Mouse (Mus musculus): ENCODE data around the gene Mfsd1. TPM values are rescaled to one million over a fixed set of nuclear protein-coding genes. Genes with fewer than 3 reads are reported as not detected.

The Mfsd1 gene
- 56.3 and 61.1 TPM in 2 replicates for polyA plus RNA-seq (2014; fragmentation: Nextera tagmentation; extraction: Ambion mirVana)

DNA sequence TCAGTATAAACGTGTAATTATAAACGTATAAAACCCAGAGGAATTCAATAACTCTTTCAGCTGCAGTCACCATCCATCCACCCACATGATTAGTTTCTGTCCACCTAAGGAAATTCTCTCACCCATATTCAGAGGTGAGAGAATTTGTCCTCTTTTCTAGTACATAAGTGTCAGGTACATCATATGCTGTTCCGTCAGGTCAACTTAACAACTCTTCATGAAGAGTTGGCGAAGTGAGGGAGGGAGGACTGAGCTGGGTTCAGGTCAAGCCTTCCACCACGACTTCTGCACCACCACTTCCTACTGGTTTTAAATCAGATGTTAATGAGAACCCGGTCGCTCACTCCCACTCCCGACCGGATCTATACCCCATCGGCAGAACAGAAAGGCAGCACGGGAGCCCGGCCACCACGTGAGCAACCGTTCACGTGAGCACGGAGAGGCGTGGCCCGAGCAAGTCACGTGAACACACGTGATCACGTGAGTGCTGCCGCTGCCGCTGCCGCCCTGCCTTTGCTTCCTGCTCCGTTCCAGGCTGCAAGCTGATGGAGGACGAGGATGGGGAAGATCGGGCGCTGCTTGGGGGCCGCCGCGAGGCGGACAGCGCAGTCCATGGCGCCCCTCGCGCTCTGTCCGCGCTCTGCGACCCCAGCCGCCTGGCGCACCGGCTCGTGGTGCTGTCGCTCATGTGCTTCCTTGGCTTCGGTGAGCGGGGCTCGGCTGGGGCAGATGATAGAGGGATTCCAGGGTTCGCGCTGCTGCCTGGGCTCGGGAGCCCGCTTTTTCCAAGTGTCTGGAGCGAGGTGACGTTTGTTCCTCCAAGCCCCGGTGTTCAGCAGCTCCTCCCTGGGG, at the start of gene Mfsd1:
Gene Mfsd1 (plus strand): TSS at position 469 of the 852 bp plus-strand sequence.
- DNase-seq (ENCODE audit: low spot score) (peak; percentile 98), ATAC-seq (replicated peaks; ENCODE audit: low FRiP score) (peak; percentile 93)
- Histone ChIP-seq H3K9me3 (ENCODE audit: control insufficient read depth, low read length) (no peaks in the 10 kb centered on the region), H3K9ac (ENCODE audit: low read length) (peak within 1 kb of the TSS; percentile 78), H3K36me3 (ENCODE audit: control insufficient read depth, insufficient read depth, low read length) (no peaks in the 10 kb centered on the region; the same call in 1 of the 2 replicates), H3K4me3 (ENCODE audit: low read depth, low read length) (peak within 1 kb of the TSS; percentile 79), H3K4me2 (ENCODE audit: low read depth, low read length, severe bottlenecking) (peak within 1 kb of the TSS; percentile 86), H3K27me3 (ENCODE audit: control insufficient read depth, insufficient read depth, low read length) (no peaks in the 10 kb centered on the region), H3K4me1 (replicated peaks; ENCODE audit: control insufficient read depth, insufficient read depth, low read length) (0 out of 2 replicates have a peak, but pooled peaks cover 2% of the 10 kb centered on the region), H3K27ac (ENCODE audit: low read depth, low read length) (no peak within 1 kb of the TSS)
- WGBS: 3% methylated on average over 54 of the region's 54 CpGs

DNA sequence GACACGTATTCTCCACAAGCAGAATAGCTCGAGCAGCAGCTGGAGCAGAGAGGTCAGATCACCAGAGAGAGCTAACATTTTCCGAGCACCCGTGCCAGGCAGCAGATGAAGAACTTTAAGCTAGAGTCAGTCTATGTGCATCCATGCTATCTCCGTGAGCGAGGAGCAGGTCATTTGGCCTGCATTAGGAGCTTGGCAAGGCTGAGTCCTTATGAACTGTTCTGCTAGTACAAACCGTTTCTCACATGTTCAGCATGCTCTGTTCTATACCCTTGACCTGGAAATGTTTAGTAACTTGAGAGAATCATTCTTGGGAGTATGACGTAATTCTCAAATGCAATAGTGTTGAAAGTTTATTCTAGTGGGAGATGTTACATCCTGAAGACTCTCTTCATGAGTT, 38.9 kb upstream of the Mfsd1 start:
- WGBS: 86% methylated on average over 8 of the region's 8 CpGs
- ATAC-seq (replicated peaks; ENCODE audit: low FRiP score): no peak
- no peaks in the 10 kb centered on the region for H3K4me1 ChIP-seq (replicated peaks; ENCODE audit: control insufficient read depth, insufficient read depth, low read length)
- H3K36me3 ChIP-seq (ENCODE audit: control insufficient read depth, insufficient read depth, low read length): no peaks in the 10 kb centered on the region
- H3K9me3 ChIP-seq (ENCODE audit: control insufficient read depth, low read length): no peaks in the 10 kb centered on the region
- H3K27me3 ChIP-seq (ENCODE audit: control insufficient read depth, insufficient read depth, low read length): no peaks in the 10 kb centered on the region
- H3K4me2 ChIP-seq (ENCODE audit: low read depth, low read length, severe bottlenecking): no peak overlapping the region
- H3K9ac ChIP-seq (ENCODE audit: low read length): no peak overlapping the region
- no peak for DNase-seq (ENCODE audit: low spot score)
- H3K27ac ChIP-seq (ENCODE audit: low read depth, low read length): no peak overlapping the region
- no peak overlapping the region for H3K4me3 ChIP-seq (ENCODE audit: low read depth, low read length)

DNA sequence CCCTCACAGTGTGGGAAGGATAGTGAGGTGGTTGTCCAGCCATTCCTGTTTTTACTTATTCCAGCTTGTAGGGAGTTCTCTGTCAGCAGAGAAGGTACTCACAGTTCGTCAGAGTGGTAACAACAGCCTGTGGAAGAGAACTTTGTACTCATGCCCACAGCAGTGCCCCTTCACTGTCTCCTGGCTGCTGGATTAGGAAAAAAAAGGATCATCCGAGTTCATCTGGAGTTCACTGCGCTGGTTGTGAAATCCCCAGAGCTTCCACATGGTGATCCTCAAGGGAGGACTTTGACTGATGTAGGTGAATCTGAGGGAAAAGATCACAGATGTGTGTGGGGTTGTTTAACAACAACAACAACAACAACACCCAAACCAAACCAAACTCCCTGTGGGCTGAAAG, 31.3 kb upstream of the Mfsd1 start:
- no peak overlapping the region for H3K27ac ChIP-seq (ENCODE audit: low read depth, low read length)
- no peak overlapping the region for H3K9ac ChIP-seq (ENCODE audit: low read length)
- H3K9me3 ChIP-seq (ENCODE audit: control insufficient read depth, low read length): no peaks in the 10 kb centered on the region
- no peak for DNase-seq (ENCODE audit: low spot score)
- 82% methylated on average over 3 of the region's 3 CpGs for WGBS
- H3K4me3 ChIP-seq (ENCODE audit: low read depth, low read length): no peak overlapping the region
- no peak for ATAC-seq (replicated peaks; ENCODE audit: low FRiP score)
- H3K36me3 ChIP-seq (ENCODE audit: control insufficient read depth, insufficient read depth, low read length): no peaks in the 10 kb centered on the region
- no peaks in the 10 kb centered on the region for H3K4me1 ChIP-seq (replicated peaks; ENCODE audit: control insufficient read depth, insufficient read depth, low read length)
- H3K27me3 ChIP-seq (ENCODE audit: control insufficient read depth, insufficient read depth, low read length): no peaks in the 10 kb centered on the region
- no peak overlapping the region for H3K4me2 ChIP-seq (ENCODE audit: low read depth, low read length, severe bottlenecking)

DNA sequence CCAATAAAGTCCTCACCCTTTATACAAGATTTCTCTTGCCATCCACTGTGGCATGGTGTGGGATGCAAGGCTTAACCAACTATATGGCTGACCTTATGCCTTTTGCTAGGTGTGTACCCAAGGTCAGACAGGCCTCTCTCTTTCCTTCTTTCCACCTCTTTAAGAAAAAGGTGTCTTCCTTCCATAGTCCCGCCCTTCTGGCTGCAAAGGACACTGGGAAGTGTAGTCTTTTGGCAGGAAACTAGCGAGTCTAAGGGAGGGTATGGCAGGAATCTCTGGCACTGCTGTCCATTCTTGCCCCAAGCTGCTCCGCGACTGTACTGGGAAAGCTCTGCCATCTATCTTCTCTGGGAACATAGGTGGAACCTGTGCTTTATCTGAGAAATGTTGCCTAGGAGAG, 29.3 kb upstream of the Mfsd1 start:
- Histone ChIP-seq H3K4me2 (ENCODE audit: low read depth, low read length, severe bottlenecking) (no peak overlapping the region), H3K4me3 (ENCODE audit: low read depth, low read length) (no peak overlapping the region), H3K36me3 (ENCODE audit: control insufficient read depth, insufficient read depth, low read length) (no peaks in the 10 kb centered on the region), H3K9me3 (ENCODE audit: control insufficient read depth, low read length) (no peaks in the 10 kb centered on the region), H3K27me3 (ENCODE audit: control insufficient read depth, insufficient read depth, low read length) (no peaks in the 10 kb centered on the region), H3K9ac (ENCODE audit: low read length) (no peak overlapping the region), H3K27ac (ENCODE audit: low read depth, low read length) (no peak overlapping the region), H3K4me1 (replicated peaks; ENCODE audit: control insufficient read depth, insufficient read depth, low read length) (no peaks in the 10 kb centered on the region)
- DNase-seq (ENCODE audit: low spot score) (no peak), ATAC-seq (replicated peaks; ENCODE audit: low FRiP score) (no peak)
- 47% methylated on average over 4 of the region's 4 CpGs for WGBS

DNA sequence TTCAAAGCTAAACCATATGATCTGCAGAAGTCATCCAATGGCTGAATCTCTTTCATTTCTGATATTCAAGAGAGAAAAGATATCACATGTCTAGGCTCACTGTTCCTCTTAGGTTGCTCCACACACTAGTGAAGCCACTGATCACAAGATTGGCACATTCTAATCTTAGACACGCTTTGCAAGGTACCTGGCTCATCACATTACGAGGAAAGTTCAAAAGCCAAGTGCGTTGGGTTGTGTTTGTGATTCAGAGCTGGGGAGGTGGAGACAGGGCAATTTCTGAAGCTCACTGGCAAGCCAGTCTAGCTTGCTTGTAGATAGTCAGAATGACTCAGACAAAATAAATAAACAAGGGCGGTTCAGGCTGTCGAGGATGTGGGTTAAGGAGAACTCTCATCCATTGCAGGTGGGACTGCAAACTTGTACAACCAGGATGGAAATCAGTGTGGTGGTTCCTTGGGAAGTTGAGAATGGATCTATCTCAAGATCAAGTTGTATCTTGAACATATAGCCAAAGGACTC, 28.6 kb upstream of the Mfsd1 start:
- no peak overlapping the region for H3K4me3 ChIP-seq (ENCODE audit: low read depth, low read length)
- no peak overlapping the region for H3K4me2 ChIP-seq (ENCODE audit: low read depth, low read length, severe bottlenecking)
- H3K36me3 ChIP-seq (ENCODE audit: control insufficient read depth, insufficient read depth, low read length): no peaks in the 10 kb centered on the region
- no peaks in the 10 kb centered on the region for H3K9me3 ChIP-seq (ENCODE audit: control insufficient read depth, low read length)
- DNase-seq (ENCODE audit: low spot score): no peak
- 88% methylated on average over 5 of the region's 5 CpGs for WGBS
- no peaks in the 10 kb centered on the region for H3K4me1 ChIP-seq (replicated peaks; ENCODE audit: control insufficient read depth, insufficient read depth, low read length)
- H3K27ac ChIP-seq (ENCODE audit: low read depth, low read length): no peak overlapping the region
- no peak for ATAC-seq (replicated peaks; ENCODE audit: low FRiP score)
- H3K9ac ChIP-seq (ENCODE audit: low read length): no peak overlapping the region
- H3K27me3 ChIP-seq (ENCODE audit: control insufficient read depth, insufficient read depth, low read length): no peaks in the 10 kb centered on the region

DNA sequence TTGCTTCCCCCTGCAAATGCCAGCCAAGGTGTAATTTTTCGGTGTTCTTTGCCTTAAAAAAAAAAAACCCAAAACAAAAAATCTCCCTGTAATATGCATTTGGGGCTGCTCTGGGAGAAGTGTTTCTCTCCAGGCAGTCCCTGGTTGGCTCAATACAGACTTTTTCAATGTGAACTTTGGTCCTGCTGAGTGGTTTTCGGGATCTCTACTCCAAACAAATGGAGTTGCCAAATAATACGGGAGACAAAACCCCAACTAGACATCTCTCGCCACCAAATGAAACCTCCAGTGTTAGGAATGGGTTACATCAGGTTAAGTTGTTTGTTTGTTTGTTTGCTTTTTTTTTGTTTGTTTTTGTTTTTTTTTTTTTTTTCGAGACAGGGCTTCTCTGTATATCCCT, 27.3 kb upstream of the Mfsd1 start:
- no peak overlapping the region for H3K4me2 ChIP-seq (ENCODE audit: low read depth, low read length, severe bottlenecking)
- H3K27ac ChIP-seq (ENCODE audit: low read depth, low read length): no peak overlapping the region
- no peaks in the 10 kb centered on the region for H3K36me3 ChIP-seq (ENCODE audit: control insufficient read depth, insufficient read depth, low read length)
- WGBS: 90% methylated on average over 5 of the region's 5 CpGs
- no peak overlapping the region for H3K4me3 ChIP-seq (ENCODE audit: low read depth, low read length)
- no peaks in the 10 kb centered on the region for H3K4me1 ChIP-seq (replicated peaks; ENCODE audit: control insufficient read depth, insufficient read depth, low read length)
- no peaks in the 10 kb centered on the region for H3K27me3 ChIP-seq (ENCODE audit: control insufficient read depth, insufficient read depth, low read length)
- ATAC-seq (replicated peaks; ENCODE audit: low FRiP score) (no peak), DNase-seq (ENCODE audit: low spot score) (no peak)
- no peak overlapping the region for H3K9ac ChIP-seq (ENCODE audit: low read length)
- H3K9me3 ChIP-seq (ENCODE audit: control insufficient read depth, low read length): no peaks in the 10 kb centered on the region

DNA sequence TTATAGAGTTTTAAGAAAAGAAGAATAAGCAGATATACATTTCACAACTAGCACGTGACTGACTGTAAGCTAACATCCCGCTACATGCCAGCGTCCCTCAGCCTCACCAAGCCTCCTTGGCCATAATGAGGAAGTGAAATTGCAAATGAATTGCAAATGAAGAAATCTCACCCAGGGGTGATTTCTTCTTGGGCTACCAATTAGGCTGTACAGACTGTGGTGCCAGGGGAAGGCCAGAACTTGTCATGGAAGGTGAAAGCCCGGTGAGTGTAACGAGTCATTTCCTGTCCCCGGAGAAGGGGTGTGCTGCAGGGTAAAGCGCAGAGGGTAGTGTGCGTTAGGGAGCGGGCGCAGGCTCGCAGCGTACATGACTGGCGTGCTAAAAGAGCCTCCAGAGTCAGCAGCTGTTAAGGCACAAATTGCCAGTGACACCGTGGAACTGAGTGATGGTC, 25.3 kb upstream of the Mfsd1 start:
- Histone ChIP-seq H3K4me3 (ENCODE audit: low read depth, low read length) (no peak overlapping the region), H3K27me3 (ENCODE audit: control insufficient read depth, insufficient read depth, low read length) (no peaks in the 10 kb centered on the region), H3K9me3 (ENCODE audit: control insufficient read depth, low read length) (no peaks in the 10 kb centered on the region), H3K36me3 (ENCODE audit: control insufficient read depth, insufficient read depth, low read length) (no peaks in the 10 kb centered on the region), H3K9ac (ENCODE audit: low read length) (no peak overlapping the region), H3K4me2 (ENCODE audit: low read depth, low read length, severe bottlenecking) (no peak overlapping the region), H3K4me1 (replicated peaks; ENCODE audit: control insufficient read depth, insufficient read depth, low read length) (no peaks in the 10 kb centered on the region), H3K27ac (ENCODE audit: low read depth, low read length) (no peak overlapping the region)
- DNase-seq (ENCODE audit: low spot score) (no peak), ATAC-seq (replicated peaks; ENCODE audit: low FRiP score) (peak; percentile 63)
- 64% methylated on average over 14 of the region's 14 CpGs for WGBS

DNA sequence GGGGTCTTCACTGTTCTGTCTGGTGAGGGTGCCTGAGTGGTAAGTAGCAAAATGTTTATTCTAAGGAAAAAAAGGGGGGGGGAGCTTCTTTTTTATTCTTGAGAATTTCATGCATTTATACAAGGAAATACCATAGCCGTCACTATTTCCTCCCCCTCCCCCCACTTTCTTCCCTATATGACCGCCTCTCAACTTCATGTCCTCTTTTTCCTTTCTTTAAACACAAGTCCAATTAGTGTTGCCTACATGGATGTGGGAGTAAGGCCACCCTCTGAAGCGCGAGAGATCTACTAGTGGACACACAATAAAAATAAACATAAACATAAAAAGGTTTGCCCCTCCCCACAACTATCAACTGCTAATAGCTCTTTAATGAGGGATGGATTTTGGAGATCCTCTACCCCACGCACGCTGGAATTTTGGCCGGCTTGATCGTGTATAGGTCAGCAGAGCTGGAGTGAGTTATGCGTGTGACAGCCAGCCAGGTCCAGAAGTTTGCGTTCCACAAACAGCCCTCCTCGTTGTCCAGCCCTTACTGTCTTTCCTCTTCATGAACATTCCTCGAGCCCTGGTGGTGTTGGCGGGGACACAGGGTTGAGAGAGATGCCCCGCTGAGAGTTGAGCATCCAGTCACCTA, 24.7 kb upstream of the Mfsd1 start:
- ATAC-seq (replicated peaks; ENCODE audit: low FRiP score): peak; percentile 36; the same call in 1 of the 2 replicates
- no peaks in the 10 kb centered on the region for H3K4me1 ChIP-seq (replicated peaks; ENCODE audit: control insufficient read depth, insufficient read depth, low read length)
- H3K9ac ChIP-seq (ENCODE audit: low read length): no peak overlapping the region
- H3K36me3 ChIP-seq (ENCODE audit: control insufficient read depth, insufficient read depth, low read length): no peaks in the 10 kb centered on the region
- no peaks in the 10 kb centered on the region for H3K27me3 ChIP-seq (ENCODE audit: control insufficient read depth, insufficient read depth, low read length)
- no peak overlapping the region; the same call in 1 of the 2 replicates for H3K27ac ChIP-seq (ENCODE audit: low read depth, low read length)
- no peak for DNase-seq (ENCODE audit: low spot score)
- 89% methylated on average over 14 of the region's 14 CpGs for WGBS
- no peak overlapping the region for H3K4me2 ChIP-seq (ENCODE audit: low read depth, low read length, severe bottlenecking)
- no peaks in the 10 kb centered on the region for H3K9me3 ChIP-seq (ENCODE audit: control insufficient read depth, low read length)
- H3K4me3 ChIP-seq (ENCODE audit: low read depth, low read length): no peak overlapping the region

Measured in forebrain, embryonic 11.5 days (tissue).